Mouse (Mus musculus) frontal cortex, adult 2 months (tissue): ENCODE measurements at regions not wholly inside any gene's neighbourhood (a gene's known extent, or its start where the extent isn't known, plus 50 kb on each side); places are given as distances from the start of the nearest gene placed in this dataset.

Experiments used
- DNase-seq, 2 experiments: peaks; one replicate each; pipeline ENCODE4 v3.0.0; 2022; ENCODE audit warnings: low spot score in 1 of 2; ENCODE audit errors: extremely low spot score in 1 of 2

GRCm38 (mm10) chr6:97741427-97741826 lies 65.4 kb upstream of the Mitf start:
- DNase-seq, result no peak

GRCm38 (mm10) chr6:97740851-97741201 lies 66.0 kb upstream of the Mitf start:
- no peak for DNase-seq

- DNase-seq, result peak in 1 of 2 experiments; percentile 82
Observed at GRCm38 (mm10) chr6:97740107-97740850, 66.6 kb upstream of the Mitf start.

GRCm38 (mm10) chr6:97738846-97739245 lies 68.0 kb upstream of the Mitf start:
- no peak for DNase-seq

- no peak for DNase-seq
Observed at GRCm38 (mm10) chr6:97730835-97731234, 76.0 kb upstream of the Mitf start.

- peak in 1 of 2 experiments; percentile 6 for DNase-seq
Observed at GRCm38 (mm10) chr6:97718184-97718910, 88.5 kb upstream of the Mitf start.

GRCm38 (mm10) chr6:97707401-97707800 lies 90.1 kb upstream of the Frmd4b start:
- no peak for DNase-seq

- no peak for DNase-seq
Observed at GRCm38 (mm10) chr6:97704361-97704760, 87.0 kb upstream of the Frmd4b start.

GRCm38 (mm10) chr6:97699752-97700098 lies 82.4 kb upstream of the Frmd4b start:
- no peak for DNase-seq

GRCm38 (mm10) chr6:97699054-97699751 lies 81.9 kb upstream of the Frmd4b start:
- no peak for DNase-seq

- DNase-seq, result no peak
Observed at GRCm38 (mm10) chr6:97693281-97693680, 75.9 kb upstream of the Frmd4b start.

GRCm38 (mm10) chr6:97691136-97691535 lies 73.8 kb upstream of the Frmd4b start:
- DNase-seq, result no peak

GRCm38 (mm10) chr6:97684335-97684734 lies 67.0 kb upstream of the Frmd4b start:
- DNase-seq, result peak in 1 of 2 experiments; percentile 3

- DNase-seq, result no peak
Observed at GRCm38 (mm10) chr6:97682213-97682612, 64.9 kb upstream of the Frmd4b start.

GRCm38 (mm10) chr6:97675181-97675756 lies 57.9 kb upstream of the Frmd4b start:
- peak in 1 of 2 experiments; percentile 8 for DNase-seq

- DNase-seq, result no peak
Observed at GRCm38 (mm10) chr6:97666818-97667629, 49.7 kb upstream of the Frmd4b start.
